Mouse (Mus musculus): ENCODE data around the gene Eloa. TPM values are rescaled to one million over a fixed set of nuclear protein-coding genes. Genes with fewer than 3 reads are reported as not detected.

Gene Eloa
- polyA plus RNA-seq, 1 experiment = 17.2 TPM

DNA sequence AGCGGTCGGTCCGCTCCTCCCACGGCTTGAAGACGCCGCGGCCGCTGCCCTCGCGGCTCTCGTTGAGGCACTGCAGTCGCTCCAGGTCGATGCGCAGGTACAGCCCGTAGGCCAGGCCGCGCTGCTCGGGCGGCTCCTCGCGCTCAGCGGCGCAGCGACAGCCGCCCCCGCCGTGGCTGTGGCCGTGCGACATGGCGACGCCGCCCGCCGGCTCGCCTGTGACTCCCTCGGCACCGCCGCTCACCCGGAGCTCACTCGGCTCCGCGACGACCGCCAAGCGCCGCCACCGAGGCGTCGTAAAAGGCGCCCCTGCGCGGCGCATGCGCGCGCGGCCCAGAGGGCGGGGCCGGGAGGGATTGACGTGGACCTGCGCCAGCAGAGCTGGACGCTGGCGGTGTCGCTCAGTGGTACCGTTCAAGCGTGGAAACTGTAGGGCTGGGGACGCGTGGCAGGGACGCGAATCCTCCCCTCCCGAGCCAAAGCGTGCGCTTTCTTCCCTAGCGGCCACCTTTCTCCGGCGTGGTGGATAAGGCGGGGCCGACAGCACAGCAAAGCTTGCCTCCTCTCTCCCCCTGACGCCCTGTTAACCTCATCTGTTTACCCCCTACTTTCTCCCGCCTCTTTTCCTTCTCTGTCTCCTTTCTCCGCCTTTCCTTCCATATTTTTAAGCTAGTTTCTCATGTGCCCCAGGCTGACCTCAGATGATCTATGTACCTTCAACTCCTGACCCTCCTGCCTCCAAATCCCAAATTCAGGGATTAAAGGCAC, 34.4 kb downstream of the Eloa start, which contains the start of gene Pithd1:
TSS of gene Pithd1 (minus strand) at position 322 of the 768 bp plus-strand sequence.
- Histone ChIP-seq H3ac (ENCODE audit: control insufficient read depth, insufficient read length) (peak within 1 kb of the TSS; percentile 69), H3K4me3 (peak within 1 kb of the TSS; percentile 71), H3K36me3 (ENCODE audit: control insufficient read depth, insufficient read depth) (no peaks in the 10 kb centered on the region), H3K79me2 (ENCODE audit: control insufficient read depth, insufficient read depth) (peaks cover 12% of the 10 kb centered on the region), H3K27me3 (ENCODE audit: control insufficient read depth, insufficient read depth, insufficient read length) (no peaks in the 10 kb centered on the region), H3K4me2 (ENCODE audit: low read depth) (peak within 1 kb of the TSS; percentile 96)
- TF ChIP-seq E2F4 (IDR thresholded peaks at IDR 0.05; ENCODE audit: insufficient read depth) (peak; percentile 76), CEBPB (IDR thresholded peaks at IDR 0.05; ENCODE audit: insufficient read depth, poor library complexity, severe bottlenecking) (no peak), SRF (IDR thresholded peaks at IDR 0.05; ENCODE audit: control insufficient read depth, insufficient read length, low read depth) (peak; percentile 66), REST (IDR thresholded peaks at IDR 0.05; ENCODE audit: insufficient read depth, insufficient read length) (peak; percentile 23), POLR2AphosphoS2 (IDR thresholded peaks at IDR 0.05; ENCODE audit: insufficient read length, low read depth) (peak; percentile 99), TCF3 (IDR thresholded peaks at IDR 0.05; ENCODE audit: insufficient read length, low read depth) (peak; percentile 3), MAX (IDR thresholded peaks at IDR 0.05; ENCODE audit: low read depth) (no peak), MYOG (IDR thresholded peaks at IDR 0.05; ENCODE audit: control insufficient read depth in 1 of 3, insufficient read depth in 1 of 3, insufficient read length in 2 of 3, low read depth in 2 of 3) (peak in 1 of 3 experiments; percentile 41), MYOD1 (IDR thresholded peaks at IDR 0.05; ENCODE audit: control insufficient read depth in 1 of 3, insufficient read length in 2 of 3, low read depth in 2 of 3) (peak in 1 of 3 experiments; percentile 16), POLR2A (IDR thresholded peaks at IDR 0.05; ENCODE audit: insufficient read length, low read depth) (no peak)

DNA sequence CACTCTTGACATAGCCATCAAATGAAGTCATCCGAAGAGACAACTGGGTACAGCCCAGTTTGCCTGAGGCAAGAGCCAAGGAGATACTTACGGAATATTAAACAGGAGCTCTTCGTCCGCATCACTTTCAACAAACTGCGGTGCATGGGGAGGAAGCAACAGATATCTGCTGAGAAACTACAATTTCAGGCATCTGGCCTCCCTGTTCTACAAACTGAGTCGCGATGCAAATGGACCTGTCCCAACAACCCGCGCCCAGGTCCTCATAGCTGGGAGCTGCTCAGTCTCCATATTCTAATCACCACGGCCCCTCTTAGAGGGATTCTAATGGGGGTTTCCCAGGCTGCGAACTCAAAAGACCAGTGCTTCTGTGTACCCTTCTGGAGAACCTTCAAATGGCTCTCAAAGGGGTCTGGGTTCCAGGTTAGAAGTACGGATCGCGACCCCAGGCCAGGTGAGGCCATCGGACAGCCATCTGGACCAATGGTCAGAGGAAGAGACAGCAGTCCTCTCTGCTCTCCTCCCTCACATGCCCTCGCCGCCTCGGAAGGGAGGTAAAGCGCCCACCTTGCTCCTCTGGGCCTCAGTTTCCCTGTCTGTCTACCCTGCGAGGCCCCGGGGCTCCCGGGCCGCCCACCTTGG, 35.1 kb downstream of the Eloa start:
- no peaks in the 10 kb centered on the region for H3K27me3 ChIP-seq (ENCODE audit: control insufficient read depth, insufficient read depth, insufficient read length)
- peak overlapping the region; percentile 71 for H3K4me3 ChIP-seq
- peak overlapping the region; percentile 96 for H3K4me2 ChIP-seq (ENCODE audit: low read depth)
- no peaks in the 10 kb centered on the region for H3K36me3 ChIP-seq (ENCODE audit: control insufficient read depth, insufficient read depth)
- TF ChIP-seq USF1 (IDR thresholded peaks at IDR 0.05; ENCODE audit: low read depth) = no peak
- TF ChIP-seq SRF (IDR thresholded peaks at IDR 0.05; ENCODE audit: control insufficient read depth, insufficient read length, low read depth) = no peak
- no peak for TF ChIP-seq E2F4 (IDR thresholded peaks at IDR 0.05; ENCODE audit: insufficient read depth)
- no peak for TF ChIP-seq REST (IDR thresholded peaks at IDR 0.05; ENCODE audit: insufficient read depth, insufficient read length)
- H3ac ChIP-seq (ENCODE audit: control insufficient read depth, insufficient read length) = peak overlapping the region; percentile 69
- peaks cover 12% of the 10 kb centered on the region for H3K79me2 ChIP-seq (ENCODE audit: control insufficient read depth, insufficient read depth)

DNA sequence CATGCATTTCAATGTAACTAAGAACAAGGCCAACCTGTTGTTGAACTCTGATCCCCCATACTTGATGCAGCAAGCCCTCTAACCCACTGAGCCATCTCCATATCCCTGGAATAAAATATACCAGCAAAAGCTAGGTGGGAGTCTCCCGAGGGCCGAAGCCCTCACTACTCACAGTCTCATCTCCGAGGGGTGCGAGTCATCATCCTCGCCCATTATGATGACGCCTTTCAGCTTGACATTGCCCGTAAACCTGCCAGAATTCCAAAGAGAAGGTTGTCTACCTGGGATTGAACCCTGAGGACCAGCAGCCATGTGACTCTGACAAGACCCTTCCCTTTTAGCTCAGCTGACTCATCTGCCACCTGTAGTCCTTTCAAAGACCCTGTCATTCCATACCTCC, 35.8 kb downstream of the Eloa start:
- TF ChIP-seq POLR2AphosphoS2 (IDR thresholded peaks at IDR 0.05; ENCODE audit: insufficient read length, low read depth) = no peak
- TF ChIP-seq MYOG (IDR thresholded peaks at IDR 0.05; ENCODE audit: control insufficient read depth in 1 of 3, insufficient read depth in 1 of 3, insufficient read length in 2 of 3, low read depth in 2 of 3) = no peak
- no peak for TF ChIP-seq TCF12 (IDR thresholded peaks at IDR 0.05; ENCODE audit: insufficient read depth, poor library complexity, severe bottlenecking)
- no peak for TF ChIP-seq TCF3 (IDR thresholded peaks at IDR 0.05; ENCODE audit: insufficient read length, low read depth)
- no peak for TF ChIP-seq REST (IDR thresholded peaks at IDR 0.05; ENCODE audit: insufficient read depth, insufficient read length)
- no peak for TF ChIP-seq SRF (IDR thresholded peaks at IDR 0.05; ENCODE audit: control insufficient read depth, insufficient read length, low read depth)
- TF ChIP-seq USF1 (IDR thresholded peaks at IDR 0.05; ENCODE audit: low read depth) = no peak
- TF ChIP-seq MYOD1 (IDR thresholded peaks at IDR 0.05; ENCODE audit: control insufficient read depth in 1 of 3, insufficient read length in 2 of 3, low read depth in 2 of 3) = no peak
- TF ChIP-seq E2F4 (IDR thresholded peaks at IDR 0.05; ENCODE audit: insufficient read depth) = no peak
- TF ChIP-seq MAX (IDR thresholded peaks at IDR 0.05; ENCODE audit: low read depth) = no peak
- TF ChIP-seq POLR2A (IDR thresholded peaks at IDR 0.05; ENCODE audit: insufficient read length, low read depth) = no peak
- TF ChIP-seq CEBPB (IDR thresholded peaks at IDR 0.05; ENCODE audit: insufficient read depth, poor library complexity, severe bottlenecking) = no peak
- H3K79me2 ChIP-seq (ENCODE audit: control insufficient read depth, insufficient read depth) = peaks cover 12% of the 10 kb centered on the region
- H3K4me3 ChIP-seq = peak overlapping the region; percentile 71
- peak overlapping the region; percentile 96 for H3K4me2 ChIP-seq (ENCODE audit: low read depth)
- no peaks in the 10 kb centered on the region for H3K27me3 ChIP-seq (ENCODE audit: control insufficient read depth, insufficient read depth, insufficient read length)
- H3ac ChIP-seq (ENCODE audit: control insufficient read depth, insufficient read length) = no peak overlapping the region
- H3K36me3 ChIP-seq (ENCODE audit: control insufficient read depth, insufficient read depth) = no peaks in the 10 kb centered on the region

DNA sequence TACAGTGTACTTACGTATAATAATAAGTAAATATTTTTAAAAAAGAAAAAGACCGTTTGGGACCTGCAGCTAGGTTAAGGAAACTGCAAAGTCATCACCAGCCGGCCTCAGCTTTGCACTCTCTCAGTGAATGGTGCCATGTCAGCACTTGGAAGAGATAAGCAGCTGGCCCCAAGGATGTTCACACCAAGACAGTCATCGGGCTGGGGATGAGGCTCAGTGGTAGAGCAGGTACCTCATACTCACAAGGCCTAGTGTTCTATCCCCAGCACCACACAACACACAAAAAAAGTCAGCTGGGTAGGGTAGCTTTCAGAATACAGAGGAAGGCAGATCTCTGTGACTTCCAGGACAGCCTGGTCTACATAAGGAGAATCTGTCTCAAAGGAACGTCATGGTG, 36.4 kb downstream of the Eloa start:
- Histone ChIP-seq H3K27me3 (ENCODE audit: control insufficient read depth, insufficient read depth, insufficient read length) (no peaks in the 10 kb centered on the region), H3K4me2 (ENCODE audit: low read depth) (no peak overlapping the region)

DNA sequence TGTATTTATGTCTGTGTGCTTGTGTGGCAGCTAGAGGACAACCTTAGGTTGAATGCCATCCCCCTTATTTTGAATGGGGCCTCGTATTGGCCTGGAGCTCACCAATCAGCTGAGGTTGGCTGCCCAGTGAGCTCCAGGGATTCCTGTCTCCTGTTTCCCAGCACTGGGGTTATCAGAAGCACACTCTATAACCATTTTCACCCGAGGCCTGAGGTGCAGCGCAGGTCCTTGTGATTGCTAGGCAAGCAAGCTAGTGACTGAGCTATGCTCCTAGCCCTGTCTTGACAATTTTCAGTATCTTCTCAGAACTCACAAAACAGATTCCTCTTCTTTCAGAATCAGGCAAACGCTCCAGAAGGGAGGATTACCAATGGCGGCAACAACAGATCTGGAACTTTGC, 37.0 kb downstream of the Eloa start:
- Histone ChIP-seq H3K36me3 (ENCODE audit: control insufficient read depth, insufficient read depth) (no peaks in the 10 kb centered on the region), H3K4me3 (no peak overlapping the region), H3ac (ENCODE audit: control insufficient read depth, insufficient read length) (no peak overlapping the region), H3K79me2 (ENCODE audit: control insufficient read depth, insufficient read depth) (peaks cover 12% of the 10 kb centered on the region), H3K4me2 (ENCODE audit: low read depth) (no peak overlapping the region), H3K27me3 (ENCODE audit: control insufficient read depth, insufficient read depth, insufficient read length) (no peaks in the 10 kb centered on the region)
- TF ChIP-seq TCF3 (IDR thresholded peaks at IDR 0.05; ENCODE audit: insufficient read length, low read depth) = no peak
- no peak for TF ChIP-seq REST (IDR thresholded peaks at IDR 0.05; ENCODE audit: insufficient read depth, insufficient read length)
- no peak for TF ChIP-seq CEBPB (IDR thresholded peaks at IDR 0.05; ENCODE audit: insufficient read depth, poor library complexity, severe bottlenecking)
- TF ChIP-seq MYOG (IDR thresholded peaks at IDR 0.05; ENCODE audit: control insufficient read depth in 1 of 3, insufficient read depth in 1 of 3, insufficient read length in 2 of 3, low read depth in 2 of 3) = no peak
- no peak for TF ChIP-seq POLR2AphosphoS2 (IDR thresholded peaks at IDR 0.05; ENCODE audit: insufficient read length, low read depth)
- no peak for TF ChIP-seq MAX (IDR thresholded peaks at IDR 0.05; ENCODE audit: low read depth)
- TF ChIP-seq SRF (IDR thresholded peaks at IDR 0.05; ENCODE audit: control insufficient read depth, insufficient read length, low read depth) = no peak
- TF ChIP-seq E2F4 (IDR thresholded peaks at IDR 0.05; ENCODE audit: insufficient read depth) = no peak
- TF ChIP-seq TCF12 (IDR thresholded peaks at IDR 0.05; ENCODE audit: insufficient read depth, poor library complexity, severe bottlenecking) = no peak
- no peak for TF ChIP-seq USF1 (IDR thresholded peaks at IDR 0.05; ENCODE audit: low read depth)
- TF ChIP-seq POLR2A (IDR thresholded peaks at IDR 0.05; ENCODE audit: insufficient read length, low read depth) = no peak

More for the DNA sequence above, 36.4 kb downstream of the Eloa start:
- TF ChIP-seq CEBPB (IDR thresholded peaks at IDR 0.05; ENCODE audit: insufficient read depth, poor library complexity, severe bottlenecking) (no peak), MAX (IDR thresholded peaks at IDR 0.05; ENCODE audit: low read depth) (no peak), E2F4 (IDR thresholded peaks at IDR 0.05; ENCODE audit: insufficient read depth) (no peak)
- Histone ChIP-seq H3K4me3 (no peak overlapping the region), H3K79me2 (ENCODE audit: control insufficient read depth, insufficient read depth) (peaks cover 12% of the 10 kb centered on the region), H3ac (ENCODE audit: control insufficient read depth, insufficient read length) (no peak overlapping the region), H3K36me3 (ENCODE audit: control insufficient read depth, insufficient read depth) (no peaks in the 10 kb centered on the region)
